Mouse (Mus musculus) retina, adult 2 months (tissue): ENCODE measurements around the gene Lin37.

Experiments
- DNase-seq: peaks from one replicate; pipeline ENCODE4 v3.0.0-alpha.2; 2012; ENCODE audit warnings: low read depth, low spot score

Lin37 gene

DNA sequence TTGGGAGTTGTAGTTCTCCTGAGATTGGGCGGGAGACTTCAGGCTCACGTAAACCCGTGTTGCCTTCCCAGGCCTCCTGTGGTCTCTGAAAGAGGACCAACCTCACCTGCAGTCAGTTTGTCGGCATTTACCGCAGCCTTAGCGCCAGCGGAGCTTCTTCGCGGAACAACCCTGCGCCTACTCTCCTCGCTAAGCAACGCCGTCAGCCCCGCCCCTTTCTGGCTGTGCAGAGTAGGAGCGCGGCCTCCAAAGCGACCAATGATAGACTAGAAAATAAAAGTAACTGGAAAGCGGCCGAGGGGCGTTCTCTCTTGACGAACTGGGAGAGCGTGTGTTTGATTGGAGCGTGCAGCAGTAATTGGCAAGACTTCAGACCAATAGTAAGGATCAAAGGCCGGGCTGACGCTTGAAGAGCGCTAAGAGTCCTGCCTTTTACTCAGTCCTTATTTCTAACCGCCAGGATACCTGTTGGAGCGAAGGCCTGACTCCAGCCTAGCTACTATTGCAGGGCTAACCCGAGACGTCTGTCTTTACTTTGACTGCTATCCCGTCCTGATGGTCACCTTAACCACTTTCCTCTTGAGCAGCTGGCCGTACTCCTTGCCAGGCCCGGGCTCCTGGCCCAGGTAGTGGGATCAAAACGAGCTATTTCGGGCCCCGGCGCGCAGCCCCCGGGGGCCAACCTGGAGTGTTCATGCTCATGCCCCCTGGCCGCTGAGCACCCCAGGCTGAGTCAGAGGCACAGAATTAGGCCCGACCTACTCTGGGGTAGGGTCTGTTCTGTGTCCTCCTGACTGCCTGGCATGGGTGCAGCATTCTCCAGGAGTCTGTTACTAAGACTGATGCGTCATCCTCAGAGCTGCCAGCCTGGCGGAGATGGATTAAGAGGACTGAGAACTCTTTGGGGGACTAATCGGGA is 7.3 kb downstream of the Lin37 start, which contains the start of the genes Hspb6 and Proser3:
TSS of gene Hspb6 (plus strand) at position 77 of the 919 bp plus-strand sequence.
TSS of gene Proser3 (minus strand) at position 198 of the 919 bp plus-strand sequence.
- DNase-seq: peak; percentile 93

DNA sequence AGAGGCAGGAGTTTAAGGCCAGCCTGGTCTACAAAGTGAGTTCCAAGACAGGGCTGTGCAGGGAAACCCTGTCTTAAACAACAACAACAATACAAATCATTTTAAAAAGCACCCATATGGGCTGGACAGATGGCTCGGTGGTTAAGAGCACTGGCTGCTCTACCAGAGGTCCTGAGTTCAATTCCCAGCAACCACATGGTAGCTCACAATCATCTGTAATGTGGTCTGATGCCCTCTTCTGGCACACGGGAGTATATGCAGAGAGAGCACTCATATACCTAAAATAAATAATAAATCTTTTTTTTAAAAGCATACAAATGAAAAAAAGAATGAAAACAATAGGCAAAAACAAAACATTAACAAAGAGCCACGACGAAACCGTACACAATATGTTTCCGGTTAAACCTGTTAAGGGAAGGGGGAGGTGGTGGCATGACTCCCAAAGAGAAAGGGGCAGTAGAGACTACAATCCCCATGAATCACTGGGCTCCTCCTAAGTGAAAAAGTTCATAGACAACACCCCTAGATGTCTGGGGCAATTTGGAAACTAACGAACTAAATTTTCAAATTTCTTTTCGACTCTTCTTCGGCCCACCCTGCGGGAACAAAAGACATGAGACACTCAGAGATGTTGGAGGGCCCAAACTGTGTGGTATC is 8.1 kb downstream of the Lin37 start:
- DNase-seq: peak; percentile 71

DNA sequence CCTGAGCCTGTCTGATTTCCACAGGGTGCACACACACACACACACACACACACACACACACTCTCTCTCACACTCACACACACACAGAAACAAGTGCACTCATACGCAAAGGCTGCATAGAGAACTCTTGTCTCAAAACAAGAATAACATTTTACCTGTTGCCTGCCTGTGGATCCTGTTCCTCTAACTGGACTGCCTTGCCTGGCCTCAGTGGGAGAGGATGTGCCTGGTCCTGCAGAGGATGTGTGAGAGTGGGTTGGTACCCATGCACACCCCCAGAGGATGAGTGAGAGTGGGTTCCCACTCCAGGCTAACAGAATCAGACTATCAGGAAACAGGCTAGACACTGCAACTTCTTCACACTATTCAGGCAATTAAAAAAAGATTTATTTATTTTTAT is 9.0 kb downstream of the Lin37 start:
- no peak for DNase-seq

DNA sequence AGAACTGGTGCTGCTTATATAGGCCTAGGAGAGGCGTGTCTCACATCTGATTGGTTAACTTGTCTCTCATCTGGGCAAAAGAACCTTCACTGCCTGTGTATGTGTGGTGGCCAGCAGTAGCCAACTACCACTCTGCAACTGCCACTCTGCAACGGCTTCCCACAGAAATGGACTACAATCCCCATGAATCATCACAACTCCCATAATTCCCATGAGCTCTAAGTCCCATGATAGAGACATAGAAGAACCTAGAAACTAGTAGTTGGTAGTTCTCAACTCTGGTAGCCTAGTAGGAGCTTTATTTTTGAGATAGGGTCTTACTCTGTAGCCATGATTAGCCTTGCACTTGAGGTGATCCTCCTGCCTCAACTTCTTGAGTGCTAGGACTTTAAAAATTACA is 9.8 kb downstream of the Lin37 start:
- no peak for DNase-seq

DNA sequence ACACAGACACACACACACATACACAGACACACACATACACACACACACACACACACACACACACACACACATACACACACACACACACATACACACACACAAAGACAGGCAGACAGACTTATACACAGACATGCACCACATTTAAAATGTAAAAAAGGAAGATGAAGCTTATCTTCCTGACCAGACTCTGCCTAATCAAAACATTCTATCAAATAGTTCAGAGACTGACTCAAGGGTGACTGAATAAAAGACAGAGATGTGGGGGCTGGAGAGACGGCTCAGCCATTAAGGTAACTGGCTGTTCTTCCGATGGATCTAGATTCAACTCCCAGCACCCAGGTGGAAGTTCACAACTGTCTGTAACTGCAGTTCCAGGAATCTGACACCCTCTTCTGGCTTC is 15.3 kb downstream of the Lin37 start:
- DNase-seq: no peak

DNA sequence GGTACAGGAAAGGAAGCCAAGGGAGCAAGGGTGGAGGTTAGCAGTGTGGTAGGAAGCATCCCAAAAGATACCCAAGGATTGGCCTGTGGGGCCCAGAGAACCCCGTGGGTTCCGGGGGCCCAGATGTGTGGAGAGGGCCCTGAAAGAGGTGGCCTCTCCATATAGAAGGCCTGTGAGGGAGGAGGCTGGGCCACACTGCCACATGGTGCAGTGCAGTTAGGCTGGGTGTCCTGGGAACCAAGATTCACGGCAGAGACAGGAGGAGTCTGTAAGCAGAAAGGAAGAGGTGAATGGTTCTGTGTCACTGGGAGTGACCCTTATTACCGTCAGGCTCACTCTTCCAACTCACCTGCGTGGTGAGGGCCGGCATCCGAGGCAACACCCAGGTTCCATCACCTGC is 19.1 kb downstream of the Lin37 start:
- no peak for DNase-seq

DNA sequence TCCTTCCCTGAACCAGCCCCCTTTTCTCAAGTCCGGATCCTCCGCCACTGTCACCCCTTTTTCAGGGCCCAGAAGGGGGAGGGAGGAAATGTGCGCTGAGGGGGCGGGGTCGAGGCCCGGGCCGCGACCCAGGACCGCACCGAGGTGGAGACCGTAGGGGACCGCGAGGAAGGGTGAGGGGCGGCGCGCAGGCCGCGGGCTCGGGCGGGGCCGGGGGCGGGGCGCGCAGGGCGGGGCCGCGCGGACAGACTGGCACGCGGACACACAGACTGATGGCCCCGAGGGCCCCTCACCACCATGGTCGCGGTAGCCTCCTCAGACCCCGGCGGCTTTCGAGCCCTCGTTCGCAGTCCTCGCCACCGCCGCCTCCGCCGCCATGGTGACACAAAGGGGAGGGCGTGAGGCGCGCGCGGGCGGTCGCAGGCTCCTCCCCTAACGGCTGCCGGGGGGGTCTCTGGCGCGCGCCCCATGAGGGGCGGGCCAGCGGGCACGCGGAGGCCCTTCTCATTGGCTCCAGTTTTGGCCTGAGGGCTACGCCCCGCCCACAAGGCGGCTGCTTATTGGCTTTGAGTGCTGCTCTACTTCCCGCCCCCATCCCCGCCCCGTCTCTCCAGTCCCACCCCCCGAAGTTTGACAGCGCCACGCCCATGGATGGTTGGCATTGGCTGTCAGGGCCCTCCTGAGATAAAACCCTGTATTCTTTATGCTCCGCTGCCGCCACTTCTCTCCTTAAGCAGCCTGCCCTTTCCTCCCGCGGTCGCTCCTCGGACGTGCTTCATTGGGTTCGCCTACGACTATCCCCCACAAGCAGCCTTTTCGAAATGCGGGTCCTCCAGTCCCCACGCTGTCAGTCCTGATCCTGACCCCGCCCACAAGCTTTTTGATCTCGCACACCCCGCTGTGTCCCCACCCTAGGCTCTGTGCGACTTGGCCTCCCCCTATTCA is 24.7 kb downstream of the Lin37 start, which contains the start of gene Arhgap33:
TSS of gene Arhgap33 (minus strand) at position 428 of the 945 bp plus-strand sequence.
- DNase-seq: peak; percentile 95

DNA sequence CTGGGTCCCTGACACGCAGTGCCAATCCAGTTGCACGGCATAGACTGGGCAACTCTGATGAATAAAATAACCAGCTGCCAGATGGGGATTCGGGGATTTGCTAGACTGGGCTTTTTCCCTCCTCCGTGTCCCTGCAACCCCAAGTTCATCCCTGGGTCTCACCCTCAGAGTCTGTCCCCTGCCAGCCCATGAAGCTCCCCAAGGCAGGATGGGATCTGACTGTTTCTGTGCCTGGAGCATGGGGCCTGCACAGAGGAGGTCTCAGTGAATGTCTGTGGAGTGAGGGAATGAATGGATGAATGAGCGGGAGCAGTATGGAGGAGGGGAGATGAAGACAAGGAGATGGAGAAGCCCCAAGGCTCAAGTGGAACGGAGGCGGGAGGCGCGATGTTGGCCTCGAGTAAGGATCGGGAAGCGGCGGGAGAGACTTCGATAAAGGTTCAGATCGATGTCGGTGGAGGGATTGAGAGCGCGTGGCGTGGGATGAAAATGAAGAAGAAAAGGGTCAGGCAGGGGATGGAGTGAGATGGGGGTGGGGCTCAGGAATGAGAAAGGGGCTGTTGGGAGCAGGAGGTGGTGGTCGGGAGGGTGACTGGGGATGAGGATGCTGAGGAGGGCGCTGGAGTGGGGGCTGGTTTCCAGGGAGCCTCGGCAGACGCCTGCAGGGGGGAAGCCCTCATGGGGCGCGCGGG is 25.6 kb downstream of the Lin37 start:
- no peak for DNase-seq

DNA sequence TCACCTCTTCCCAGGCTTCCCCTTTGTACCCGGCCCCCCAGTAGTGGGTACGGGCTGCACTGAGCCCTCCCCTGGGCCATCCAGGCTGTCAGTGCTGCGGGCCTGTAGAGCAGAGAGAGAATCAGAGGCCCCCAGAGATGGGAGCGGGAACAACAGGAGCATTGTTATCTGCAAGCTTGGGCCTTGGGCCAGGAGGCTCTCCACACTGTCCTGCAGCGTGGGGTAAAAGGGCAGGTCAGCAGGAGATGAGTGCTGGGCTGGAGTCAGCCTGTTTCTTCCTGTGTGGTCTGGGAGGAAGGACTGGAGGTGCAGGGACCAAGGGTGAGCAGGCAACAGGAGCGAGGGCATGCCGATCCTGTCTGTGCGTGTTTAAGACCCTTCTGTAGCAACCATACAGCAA is 26.7 kb downstream of the Lin37 start:
- DNase-seq: no peak

DNA sequence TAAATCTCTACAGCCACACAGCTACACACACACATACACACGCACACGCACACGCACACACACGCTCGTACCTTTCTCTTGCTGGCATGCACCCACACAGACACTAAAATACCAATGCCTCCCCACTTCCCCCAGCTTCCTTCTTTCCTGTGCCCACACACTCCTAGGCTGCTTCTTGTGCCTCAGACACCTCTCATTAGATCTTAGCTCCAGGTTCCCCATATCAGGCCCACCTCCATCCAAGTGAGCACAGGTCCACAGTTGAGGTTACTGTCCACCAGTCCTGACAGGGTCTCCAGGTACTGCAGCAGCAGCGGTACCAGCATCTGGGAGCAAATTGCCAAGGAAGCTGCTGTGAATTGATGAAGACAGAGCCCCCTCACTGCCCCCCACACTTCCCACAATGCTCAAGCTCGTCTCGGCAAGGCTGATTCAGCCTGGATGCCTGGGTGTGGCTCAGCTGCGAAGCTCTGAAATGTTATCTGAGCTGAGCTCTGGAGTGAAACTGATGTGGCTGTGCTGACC is 28.3 kb downstream of the Lin37 start:
- DNase-seq: no peak

DNA sequence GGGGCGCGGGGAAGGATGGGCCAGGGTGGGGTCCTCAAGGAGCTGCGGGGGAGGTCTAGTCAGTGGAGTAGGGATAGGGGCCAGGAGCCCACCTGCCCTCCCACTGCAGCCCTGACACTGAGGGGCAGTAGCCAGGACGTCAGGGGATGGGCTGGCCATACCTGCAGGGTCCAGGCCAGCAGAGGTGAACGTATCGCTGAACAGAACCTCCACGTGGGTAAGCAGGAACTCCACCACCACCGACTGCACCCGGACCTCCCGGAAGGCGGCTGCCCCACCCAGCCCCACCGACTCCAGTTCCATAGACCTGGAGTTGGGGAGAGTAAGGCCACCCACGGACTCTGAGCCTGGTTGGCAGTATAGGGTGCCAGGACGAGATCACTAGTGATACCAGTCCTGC is 32.7 kb downstream of the Lin37 start:
- no peak for DNase-seq

DNA sequence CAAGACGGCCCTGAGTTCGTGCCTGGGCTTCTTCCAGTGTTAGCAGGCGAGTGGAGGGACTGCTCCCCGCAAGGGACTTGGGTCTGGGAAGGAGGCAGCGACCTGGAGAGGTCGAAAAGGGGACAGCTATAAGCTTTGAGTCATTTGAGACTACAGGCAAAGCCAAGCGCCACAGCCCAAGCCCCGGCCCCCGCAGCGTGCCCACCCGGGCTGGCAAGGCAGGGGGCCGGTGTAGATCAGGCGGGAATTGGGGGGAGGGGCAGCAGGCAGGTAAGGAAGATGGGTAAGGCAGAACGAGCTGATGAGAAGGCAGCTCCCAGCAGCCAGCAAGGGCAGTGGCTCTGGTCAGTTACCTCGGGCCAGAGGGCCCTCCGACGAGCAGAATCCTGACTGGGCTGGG is 33.2 kb downstream of the Lin37 start:
- DNase-seq: no peak

DNA sequence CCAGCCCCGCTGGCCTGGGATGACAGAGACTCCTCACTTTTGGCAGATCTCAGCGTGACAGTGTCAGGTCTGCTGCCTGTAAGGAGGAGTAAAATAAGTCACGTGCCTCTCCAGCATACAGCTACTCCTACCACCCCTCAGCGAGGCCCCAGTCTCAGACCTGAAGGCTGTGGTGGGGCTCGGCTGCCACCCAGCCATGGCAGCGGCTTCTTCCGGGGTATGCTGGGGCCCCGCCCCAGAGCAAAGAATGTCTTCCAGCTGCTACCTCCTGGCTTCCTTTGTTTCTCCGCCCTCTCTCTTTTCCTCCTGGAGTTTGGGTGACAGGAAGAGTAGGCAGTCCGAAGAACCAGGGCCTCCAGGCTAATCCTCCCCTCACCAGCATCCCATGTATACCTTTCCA is 33.7 kb downstream of the Lin37 start:
- no peak for DNase-seq

DNA sequence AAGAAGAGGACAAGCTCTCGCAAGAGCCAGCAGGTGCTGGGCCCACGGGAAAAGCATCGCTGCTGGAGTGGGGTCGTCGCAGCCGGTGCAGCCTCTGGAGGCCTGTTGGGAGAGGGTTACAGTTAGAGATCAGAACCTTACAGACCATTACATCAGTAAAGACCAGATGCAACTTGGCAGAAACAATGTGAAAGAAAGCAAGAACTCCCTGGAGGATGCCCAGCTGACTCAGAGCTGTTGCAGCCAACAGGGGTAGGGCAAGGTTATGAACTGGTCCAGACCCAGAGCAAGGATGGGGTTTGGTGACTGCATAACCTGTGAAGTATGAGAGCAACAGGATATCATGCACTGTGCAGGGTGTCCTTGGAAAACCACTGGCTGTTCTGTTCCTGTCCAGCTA is 35.2 kb downstream of the Lin37 start:
- no peak for DNase-seq

DNA sequence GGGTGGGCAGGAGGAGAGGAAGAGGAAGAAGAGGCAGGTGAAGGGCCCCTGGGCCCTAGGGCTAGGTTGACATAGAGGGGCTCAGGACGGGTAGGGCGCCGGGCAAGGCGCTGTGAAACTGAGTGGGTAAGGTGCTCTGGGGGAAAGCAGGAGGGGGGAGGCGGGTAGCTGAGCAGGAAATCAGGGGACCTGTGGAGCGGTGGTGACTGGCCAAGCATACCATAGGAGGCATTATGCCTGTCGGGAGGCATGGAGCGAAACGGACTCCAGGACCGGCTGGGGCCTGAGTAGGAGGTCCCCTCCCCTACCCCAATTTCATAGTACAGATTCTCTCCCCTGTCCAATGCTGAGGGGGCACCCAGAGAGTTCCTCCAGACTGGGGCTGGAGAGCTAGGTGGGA is 36.8 kb downstream of the Lin37 start:
- DNase-seq: no peak

DNA sequence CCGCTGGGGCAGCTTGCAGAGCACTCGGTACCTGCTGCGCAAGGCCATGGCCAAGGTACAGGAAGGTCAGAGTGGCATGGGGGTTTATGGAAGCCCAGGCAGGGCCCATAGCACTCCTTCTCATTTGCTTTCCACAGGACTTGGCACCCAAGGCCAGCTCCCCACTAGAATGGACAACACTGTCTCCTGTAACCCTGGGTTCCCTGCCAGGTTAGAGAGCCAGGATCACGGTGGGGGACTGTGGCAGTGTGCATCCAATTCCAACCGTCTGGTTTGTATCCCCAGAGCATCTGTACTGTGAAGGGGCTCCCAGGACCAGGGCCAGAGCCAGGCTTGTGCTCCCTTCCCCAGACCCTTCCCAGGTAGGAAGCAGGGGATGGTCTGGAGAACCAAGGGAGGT is 38.8 kb downstream of the Lin37 start:
- no peak for DNase-seq

DNA sequence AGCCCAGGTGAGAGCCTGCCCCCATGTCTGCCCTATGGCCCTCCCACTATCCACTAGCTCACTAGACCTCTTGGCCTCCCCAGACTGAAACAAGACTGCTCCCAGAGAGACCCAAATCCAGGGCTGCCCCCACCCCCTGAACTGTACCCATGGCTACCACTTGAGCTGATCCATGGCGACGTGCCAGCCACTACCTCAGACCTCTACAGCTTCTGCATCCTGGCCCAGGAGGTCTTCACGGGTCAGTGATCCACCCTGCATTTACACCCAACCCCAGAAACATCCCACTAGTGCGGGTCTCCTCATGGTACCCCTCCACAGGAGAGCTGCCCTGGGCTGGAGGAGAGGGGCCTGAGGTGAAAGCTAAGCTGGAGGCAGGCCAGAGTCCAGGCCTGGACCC is 39.2 kb downstream of the Lin37 start:
- no peak for DNase-seq

DNA sequence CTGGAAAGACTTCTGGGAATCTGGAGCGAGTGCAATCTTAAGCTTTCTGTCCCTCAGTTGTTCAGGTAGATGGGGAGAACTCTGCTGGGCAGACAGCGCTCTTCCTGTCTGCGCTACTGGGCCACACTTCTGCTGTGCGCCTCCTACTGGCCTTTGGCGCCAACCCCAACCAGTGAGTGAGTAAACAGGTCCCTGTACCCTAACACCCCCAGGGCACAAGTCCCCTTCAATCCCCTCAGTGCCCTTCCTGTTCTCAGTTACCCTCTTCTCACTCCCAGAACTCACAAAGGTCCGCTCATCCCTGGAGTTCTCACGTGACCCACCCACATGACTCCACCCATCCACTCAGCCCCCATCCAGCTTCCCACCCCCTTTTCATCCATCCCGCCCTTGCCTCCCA is 41.3 kb downstream of the Lin37 start:
- DNase-seq: no peak

DNA sequence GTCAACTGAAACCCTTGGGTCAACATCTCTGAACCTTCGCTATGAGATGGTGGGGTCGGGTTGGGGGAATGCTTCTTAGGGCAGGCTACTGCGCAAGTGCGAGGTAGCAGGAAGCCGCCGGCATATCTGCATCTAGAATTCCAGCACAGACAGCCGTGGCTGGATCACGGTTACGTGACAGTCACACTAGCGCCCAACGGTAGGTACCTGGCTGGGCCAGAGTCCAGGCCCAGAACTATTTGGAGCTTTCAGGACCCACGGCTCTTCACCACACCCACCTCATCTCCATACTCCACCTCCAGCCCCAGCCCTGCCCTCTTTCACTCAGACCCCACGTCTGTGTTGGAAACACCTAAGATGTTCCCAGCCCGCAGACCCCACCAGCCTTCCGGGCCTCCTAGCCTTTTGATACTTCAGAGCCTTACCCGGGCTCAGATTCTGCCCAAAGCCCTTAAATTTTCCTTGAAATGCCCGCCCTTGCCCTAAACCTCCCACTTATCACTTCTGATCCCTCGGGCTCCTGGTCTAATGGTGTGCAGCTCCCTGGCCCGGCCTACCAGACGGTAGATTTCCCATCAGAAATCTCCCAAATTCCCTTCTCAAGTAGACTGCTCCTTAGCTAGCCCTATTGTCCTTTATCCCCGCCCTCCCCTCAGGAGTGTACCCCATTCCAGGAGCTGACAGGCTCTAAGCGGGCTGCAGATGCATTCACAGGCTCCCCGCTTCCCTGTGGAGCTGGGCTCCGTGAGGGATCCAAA is 44.5 kb downstream of the Lin37 start:
- DNase-seq: no peak

DNA sequence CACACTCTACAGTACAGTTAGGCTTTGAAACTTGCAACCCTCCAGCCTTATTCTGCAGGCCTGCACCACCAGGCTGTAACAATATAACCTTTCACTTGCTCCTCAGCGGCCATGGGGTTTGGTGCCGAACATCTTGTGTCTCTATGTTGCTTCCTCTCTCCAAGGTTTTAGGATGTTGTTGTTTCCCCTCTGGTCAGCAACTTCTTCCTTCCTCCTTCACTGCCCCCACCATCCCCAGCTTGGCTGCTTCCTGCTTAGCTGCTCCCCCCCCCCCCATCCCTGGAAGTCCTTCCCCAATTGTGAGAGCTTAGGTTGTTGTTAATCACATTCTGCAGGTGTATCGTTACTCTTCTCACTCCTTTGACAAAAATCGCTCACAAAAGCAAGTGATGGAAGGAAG is 51.6 kb downstream of the Lin37 start:
- no peak for DNase-seq
